Mouse (Mus musculus) midbrain, embryonic 13.5 days (tissue): ENCODE measurements at regions not wholly inside any gene's neighbourhood (a gene's known extent, or its start where the extent isn't known, plus 50 kb on each side); places are given as distances from the start of the nearest gene placed in this dataset.

Experiments used
- ATAC-seq: fragments of 200-750 bp; cut with Nextera tagmentation; 2 replicates; pipeline ENCODE4 v1.8.0; 2017; ENCODE audit warnings: mild to moderate bottlenecking, moderate TSS enrichment, moderate library complexity
- H3K27ac ChIP-seq: fragments of 300-500 bp; sonication (generic); 2 replicates; pipeline ENCODE4 v1.5.1; 2015; ENCODE audit warnings: inconsistent platforms, mild to moderate bottlenecking, moderate library complexity
- H3K27me3 ChIP-seq: fragments of 300-500 bp; sonication (generic); 2 replicates; pipeline ENCODE4 v1.6.1; 2015; ENCODE audit warnings: mild to moderate bottlenecking, inconsistent platforms
- H3K36me3 ChIP-seq: fragments of 300-500 bp; sonication (generic); 2 replicates; pipeline ENCODE4 v1.6.1; 2015; ENCODE audit warnings: mild to moderate bottlenecking, inconsistent platforms
- H3K4me1 ChIP-seq: fragments of 300-500 bp; sonication (generic); replicated peaks from 2 replicates; pipeline ENCODE4 v1.6.1; 2015; ENCODE audit warnings: inconsistent platforms
- H3K4me2 ChIP-seq: fragments of 300-500 bp; sonication (generic); replicated peaks from 2 replicates; pipeline ENCODE4 v1.6.1; 2015; ENCODE audit warnings: moderate library complexity, mild to moderate bottlenecking, inconsistent platforms
- H3K4me3 ChIP-seq: fragments of 300-500 bp; sonication (generic); replicated peaks from 2 replicates; pipeline ENCODE4 v1.5.1; 2015; ENCODE audit warnings: mild to moderate bottlenecking, inconsistent platforms
- H3K9ac ChIP-seq: fragments of 300-500 bp; sonication (generic); replicated peaks from 2 replicates; pipeline ENCODE4 v1.6.1; 2015; ENCODE audit warnings: mild to moderate bottlenecking, inconsistent platforms
- H3K9me3 ChIP-seq: fragments of 300-500 bp; sonication (generic); 2 replicates; pipeline ENCODE4 v1.6.1; 2016; ENCODE audit warnings: mild to moderate bottlenecking, inconsistent platforms
- WGBS: fragments of 180-500 bp; shearing (Covaris S2); methylation state at CpG from one replicate; pipeline ENCODE4 v1.1.7; 2015; 5-methylcytosine and 5-hydroxymethylcytosine counted together

GRCm38 (mm10) chr5:27963765-27964164, 107.4 kb upstream of the Insig1 start:
- no peak overlapping the region for H3K4me3 ChIP-seq
- H3K27ac ChIP-seq, result no peak overlapping the region
- no peak overlapping the region for H3K4me2 ChIP-seq
- H3K36me3 ChIP-seq, result no peaks in the 10 kb centered on the region
- H3K9me3 ChIP-seq, result no peaks in the 10 kb centered on the region
- no peak overlapping the region for H3K9ac ChIP-seq
- no peak for ATAC-seq
- 91% methylated on average over 1 of the region's 1 CpGs for WGBS
- H3K27me3 ChIP-seq, result no peaks in the 10 kb centered on the region
- no peaks in the 10 kb centered on the region for H3K4me1 ChIP-seq

- Histone ChIP-seq H3K27me3 (no peaks in the 10 kb centered on the region), H3K4me3 (no peak overlapping the region), H3K36me3 (no peaks in the 10 kb centered on the region), H3K9ac (no peak overlapping the region), H3K27ac (no peak overlapping the region), H3K9me3 (no peaks in the 10 kb centered on the region), H3K4me1 (no peaks in the 10 kb centered on the region; the same call in 1 of the 2 replicates), H3K4me2 (no peak overlapping the region)
- WGBS, result 15% methylated on average over 2 of the region's 2 CpGs
- ATAC-seq, result peak; percentile 60; the same call in 1 of the 2 replicates
These were observed 76.0 kb upstream of the Insig1 start for GRCm38 (mm10) chr5:27995186-27995585.

GRCm38 (mm10) chr5:27997751-27998150, 73.4 kb upstream of the Insig1 start:
- 90% methylated on average over 8 of the region's 8 CpGs for WGBS

DNA sequence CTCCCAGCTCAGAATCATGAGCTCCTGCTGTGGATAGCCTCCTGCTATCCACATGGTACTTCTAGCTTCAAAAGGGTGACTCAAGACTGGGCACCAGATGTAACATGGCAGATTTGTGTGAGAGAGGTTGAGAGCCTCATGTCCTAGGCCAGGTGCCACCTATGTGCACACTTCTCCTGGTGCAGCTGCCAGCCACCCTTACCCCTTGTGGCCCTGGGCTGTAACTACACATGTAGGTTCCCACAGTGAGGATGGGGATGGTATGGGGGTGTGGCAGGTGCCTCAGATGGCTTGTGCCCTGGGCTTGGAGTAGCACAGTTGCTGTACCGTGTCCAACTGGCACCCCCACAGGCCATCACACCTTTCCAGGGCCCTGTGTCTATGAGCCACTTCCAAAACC, 68.2 kb upstream of the Insig1 start:
- no peak for ATAC-seq
- Histone ChIP-seq H3K27ac (no peak overlapping the region), H3K9me3 (no peaks in the 10 kb centered on the region), H3K36me3 (no peaks in the 10 kb centered on the region), H3K4me2 (no peak overlapping the region), H3K4me1 (no peaks in the 10 kb centered on the region), H3K9ac (no peak overlapping the region), H3K4me3 (no peak overlapping the region), H3K27me3 (no peaks in the 10 kb centered on the region)
- whole genome bisulfite sequencing, result 83% methylated on average over 1 of the region's 1 CpGs

More at GRCm38 (mm10) chr5:27997751-27998150, 73.4 kb upstream of the Insig1 start:
- no peaks in the 10 kb centered on the region for H3K27me3 ChIP-seq
- no peak overlapping the region for H3K27ac ChIP-seq
- H3K9me3 ChIP-seq, result no peaks in the 10 kb centered on the region
- no peak overlapping the region for H3K4me3 ChIP-seq
- H3K4me1 ChIP-seq, result no peaks in the 10 kb centered on the region; the same call in 1 of the 2 replicates
- no peak overlapping the region for H3K9ac ChIP-seq
- H3K4me2 ChIP-seq, result no peak overlapping the region
- no peak for ATAC-seq
- no peaks in the 10 kb centered on the region for H3K36me3 ChIP-seq

- H3K4me3 ChIP-seq, result no peak overlapping the region
- no peak for ATAC-seq
- H3K27ac ChIP-seq, result no peak overlapping the region
- no peak overlapping the region for H3K4me2 ChIP-seq
- no peaks in the 10 kb centered on the region for H3K36me3 ChIP-seq
- H3K9me3 ChIP-seq, result no peaks in the 10 kb centered on the region
- WGBS, result 81% methylated on average over 6 of the region's 6 CpGs
- H3K9ac ChIP-seq, result no peak overlapping the region
- no peaks in the 10 kb centered on the region for H3K4me1 ChIP-seq
- H3K27me3 ChIP-seq, result no peaks in the 10 kb centered on the region
These were observed 67.2 kb upstream of the Insig1 start for GRCm38 (mm10) chr5:28003756-28004486.

DNA sequence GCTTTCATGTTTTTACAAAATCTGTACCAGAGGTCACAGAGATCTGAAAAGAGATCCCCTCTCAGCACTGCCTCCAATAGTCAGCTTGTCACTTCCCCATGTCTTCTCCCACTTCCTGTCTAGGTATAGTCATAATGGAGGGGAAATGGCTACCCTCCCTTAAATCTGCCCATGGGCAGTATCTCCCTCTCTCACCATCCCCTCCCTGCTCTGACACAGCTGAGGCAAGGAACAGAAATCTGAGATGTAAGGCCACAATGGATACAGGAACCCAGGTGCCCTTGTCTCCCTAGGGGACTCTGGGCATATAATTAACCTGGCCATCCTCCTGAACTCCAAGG, 66.7 kb upstream of the Insig1 start:
- H3K36me3 ChIP-seq, result no peaks in the 10 kb centered on the region

DNA sequence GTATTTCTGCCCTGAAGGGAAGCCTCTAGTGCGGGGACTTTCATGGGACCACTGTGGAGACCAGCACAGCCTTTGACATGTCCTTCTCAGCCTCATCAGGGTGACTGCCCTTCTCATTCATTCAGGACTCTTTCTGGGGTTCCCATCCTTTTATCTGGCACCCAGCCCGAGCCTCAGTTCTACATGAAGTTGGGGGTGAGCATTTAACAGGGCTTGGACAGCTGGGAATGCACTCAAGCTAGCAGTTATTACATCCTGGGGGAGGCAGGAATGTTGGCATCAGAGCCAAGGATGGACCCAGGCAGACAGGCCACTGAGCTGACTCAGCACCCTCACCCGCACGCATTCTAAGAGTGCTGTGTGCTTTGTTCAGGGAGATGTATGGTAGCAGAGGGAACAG, 61.8 kb upstream of the Insig1 start:
- H3K27ac ChIP-seq, result no peak overlapping the region
- H3K36me3 ChIP-seq, result no peaks in the 10 kb centered on the region
- H3K4me1 ChIP-seq, result no peaks in the 10 kb centered on the region
- no peak for ATAC-seq
- no peak overlapping the region for H3K4me2 ChIP-seq
- no peak overlapping the region for H3K9ac ChIP-seq
- H3K4me3 ChIP-seq, result no peak overlapping the region
- H3K27me3 ChIP-seq, result no peaks in the 10 kb centered on the region
- H3K9me3 ChIP-seq, result no peaks in the 10 kb centered on the region
- 91% methylated on average over 4 of the region's 4 CpGs for WGBS

More for the DNA sequence above, 66.7 kb upstream of the Insig1 start:
- Histone ChIP-seq H3K4me3 (no peak overlapping the region), H3K9ac (no peak overlapping the region), H3K4me2 (no peak overlapping the region), H3K27ac (no peak overlapping the region), H3K9me3 (no peaks in the 10 kb centered on the region), H3K4me1 (no peaks in the 10 kb centered on the region), H3K27me3 (no peaks in the 10 kb centered on the region)
- no peak for ATAC-seq

DNA sequence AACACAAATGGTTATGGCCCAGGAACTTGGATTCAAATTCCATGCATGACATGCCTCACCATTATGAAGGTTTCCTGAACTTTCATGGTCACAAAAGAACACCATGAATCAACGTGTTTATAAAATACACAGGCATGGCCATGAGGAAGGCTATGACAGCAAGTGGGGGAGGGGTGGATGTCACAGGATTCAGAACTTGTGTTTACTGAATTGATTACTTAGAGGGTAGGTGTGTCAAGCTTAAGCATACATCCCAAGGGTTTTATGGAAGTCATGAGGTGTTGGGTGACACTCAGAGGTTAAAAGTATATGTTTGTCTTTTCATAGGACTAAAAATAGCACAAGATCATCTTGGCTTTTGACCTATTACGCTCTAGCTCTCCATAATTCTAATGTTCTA, 61.3 kb upstream of the Insig1 start:
- Histone ChIP-seq H3K9ac (no peak overlapping the region), H3K27ac (no peak overlapping the region), H3K4me1 (no peaks in the 10 kb centered on the region), H3K27me3 (no peaks in the 10 kb centered on the region), H3K36me3 (no peaks in the 10 kb centered on the region), H3K9me3 (no peaks in the 10 kb centered on the region), H3K4me3 (no peak overlapping the region), H3K4me2 (no peak overlapping the region)
- WGBS, result 85% methylated on average over 2 of the region's 2 CpGs
- no peak for ATAC-seq

DNA sequence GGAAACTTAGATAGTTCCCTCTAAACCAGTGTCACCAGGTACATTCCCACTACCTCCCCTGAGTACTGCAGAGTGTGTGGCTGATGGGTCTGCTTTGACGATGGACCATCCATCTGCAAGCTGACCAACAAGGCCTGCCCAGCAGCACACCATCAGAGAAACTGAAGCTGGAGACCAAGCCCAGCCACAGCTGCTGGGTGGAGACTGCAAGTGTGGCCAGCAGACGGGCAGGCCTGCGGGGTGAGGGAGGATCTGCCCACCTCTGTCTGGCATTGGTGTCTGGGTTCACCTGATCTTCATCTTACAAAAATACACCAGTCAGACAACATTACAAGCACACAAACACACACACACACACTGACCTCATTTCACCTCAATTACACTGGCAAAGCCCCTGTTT, 60.6 kb upstream of the Insig1 start:
- Histone ChIP-seq H3K9ac (no peak overlapping the region), H3K36me3 (no peaks in the 10 kb centered on the region), H3K4me2 (no peak overlapping the region), H3K27me3 (no peaks in the 10 kb centered on the region), H3K27ac (no peak overlapping the region), H3K9me3 (no peaks in the 10 kb centered on the region), H3K4me3 (no peak overlapping the region), H3K4me1 (no peaks in the 10 kb centered on the region)
- ATAC-seq, result no peak
- WGBS, result 92% methylated on average over 3 of the region's 3 CpGs

GRCm38 (mm10) chr5:28012496-28012895, 58.7 kb upstream of the Insig1 start:
- Histone ChIP-seq H3K4me1 (no peaks in the 10 kb centered on the region), H3K27me3 (no peaks in the 10 kb centered on the region), H3K4me3 (no peak overlapping the region), H3K36me3 (no peaks in the 10 kb centered on the region), H3K4me2 (no peak overlapping the region), H3K9ac (no peak overlapping the region), H3K9me3 (no peaks in the 10 kb centered on the region), H3K27ac (no peak overlapping the region)
- 91% methylated on average over 2 of the region's 2 CpGs for WGBS
- no peak for ATAC-seq

DNA sequence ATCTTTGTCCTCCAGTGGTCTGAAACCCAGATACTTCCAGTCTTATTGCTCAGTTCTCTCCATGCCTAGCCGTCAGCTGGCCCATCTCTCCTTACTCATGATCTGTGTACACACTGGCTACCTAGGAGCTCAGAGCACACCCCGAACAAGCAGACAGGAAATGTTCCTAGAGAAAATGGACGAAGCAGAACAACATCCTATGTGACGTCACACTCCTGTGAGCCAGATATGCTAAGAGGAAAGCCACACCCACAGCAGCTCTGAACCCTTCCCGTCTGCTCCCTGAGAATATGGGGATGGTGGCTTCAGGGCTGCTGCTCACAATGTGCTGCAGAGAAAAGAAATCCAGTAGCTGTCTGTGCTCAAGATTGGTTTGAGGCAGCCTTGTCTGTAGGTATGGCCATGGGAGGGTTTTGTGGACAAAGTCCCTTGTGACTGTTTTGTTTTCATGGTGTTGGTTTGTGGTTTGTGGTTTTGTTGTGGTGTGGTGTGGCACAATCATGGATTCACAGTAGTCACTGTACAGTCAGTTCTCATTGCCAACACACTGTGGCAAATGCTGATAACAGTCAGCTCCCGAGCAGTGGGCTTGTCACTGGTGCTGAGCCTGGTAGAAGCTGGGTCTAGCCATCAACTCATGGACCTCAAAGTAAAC, 57.4 kb upstream of the Insig1 start:
- H3K4me1 ChIP-seq, result no peaks in the 10 kb centered on the region
- H3K4me3 ChIP-seq, result no peak overlapping the region
- no peaks in the 10 kb centered on the region for H3K36me3 ChIP-seq
- no peaks in the 10 kb centered on the region for H3K27me3 ChIP-seq
- H3K9me3 ChIP-seq, result no peaks in the 10 kb centered on the region
- no peak overlapping the region for H3K4me2 ChIP-seq
- H3K9ac ChIP-seq, result no peak overlapping the region
- no peak for ATAC-seq
- no peak overlapping the region for H3K27ac ChIP-seq
- WGBS, result 80% methylated on average over 6 of the region's 6 CpGs

DNA sequence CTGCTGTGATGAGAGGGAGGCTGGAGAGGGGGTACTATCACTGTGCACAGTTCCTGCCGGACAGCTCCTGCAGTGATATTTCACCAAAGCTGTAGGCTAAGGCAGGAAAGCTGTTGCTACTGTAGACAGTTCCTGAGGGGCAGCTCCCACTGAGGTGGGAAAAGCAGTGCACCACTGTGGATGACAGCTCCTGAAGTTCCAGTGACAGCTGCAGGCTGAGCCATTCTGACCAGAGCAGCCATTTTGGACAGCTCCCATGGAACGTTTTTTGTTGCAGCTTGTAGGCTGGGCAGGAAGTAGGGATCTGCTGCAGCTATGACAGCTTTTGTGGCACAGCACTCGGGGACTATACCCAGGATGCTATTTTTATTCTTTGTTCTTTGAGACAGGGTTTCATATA, 51.3 kb upstream of the Insig1 start:
- H3K4me2 ChIP-seq, result no peak overlapping the region
- WGBS, result 72% methylated on average over 3 of the region's 3 CpGs
- H3K4me3 ChIP-seq, result no peak overlapping the region
- no peaks in the 10 kb centered on the region for H3K4me1 ChIP-seq
- H3K27me3 ChIP-seq, result no peaks in the 10 kb centered on the region
- H3K9ac ChIP-seq, result no peak overlapping the region
- H3K27ac ChIP-seq, result no peak overlapping the region
- no peaks in the 10 kb centered on the region for H3K36me3 ChIP-seq
- no peak for ATAC-seq
- no peaks in the 10 kb centered on the region for H3K9me3 ChIP-seq
